Mouse (Mus musculus) neural tube, embryonic 12.5 days (tissue): ENCODE results near the gene Pde6d. TPM values are rescaled to one million over a fixed set of nuclear protein-coding genes. Genes with fewer than 3 reads are reported as not detected.
"Not testable (repeated sequence)": the region's sequence is repeated elsewhere in the genome, so short reads cannot be mapped to it uniquely, and the experiment has no call there.

Experiments used
- ATAC-seq: fragments of 200-750 bp; cut with Nextera tagmentation; 2 replicates; pipeline ENCODE4 v1.8.0; 2017; ENCODE audit warnings: low read depth, mild to moderate bottlenecking, moderate TSS enrichment, moderate library complexity; ENCODE audit not compliant: low FRiP score
- H3K27ac ChIP-seq: fragments of 300-500 bp; sonication (generic); 2 replicates; pipeline ENCODE4 v1.5.1; 2016
- H3K27me3 ChIP-seq: fragments of 300-500 bp; sonication (generic); replicated peaks from 2 replicates; pipeline ENCODE4 v1.6.1; 2016; ENCODE audit warnings: mild to moderate bottlenecking
- H3K36me3 ChIP-seq: fragments of 300-500 bp; sonication (generic); 2 replicates; pipeline ENCODE4 v1.6.1; 2016; ENCODE audit warnings: mild to moderate bottlenecking
- H3K4me1 ChIP-seq: fragments of 300-500 bp; sonication (generic); 2 replicates; pipeline ENCODE4 v1.6.1; 2016
- H3K4me2 ChIP-seq: fragments of 300-500 bp; sonication (generic); replicated peaks from 2 replicates; pipeline ENCODE4 v1.6.1; 2016; ENCODE audit warnings: mild to moderate bottlenecking
- H3K4me3 ChIP-seq: fragments of 300-500 bp; sonication (generic); 2 replicates; pipeline ENCODE4 v1.5.1; 2016
- H3K9ac ChIP-seq: fragments of 300-500 bp; sonication (generic); 2 replicates; pipeline ENCODE4 v1.6.1; 2016; ENCODE audit warnings: mild to moderate bottlenecking
- H3K9me3 ChIP-seq: fragments of 300-500 bp; sonication (generic); 2 replicates; pipeline ENCODE4 v1.6.1; 2016; ENCODE audit warnings: mild to moderate bottlenecking
- WGBS: fragments of 180-500 bp; shearing (Covaris S2); methylation state at CpG from one replicate; pipeline ENCODE4 v1.1.7; 2016; 5-methylcytosine and 5-hydroxymethylcytosine counted together
- polyA plus RNA-seq: library from polyadenylated mRNA; unstranded; fragments of >200 nt; fragmentation: Nextera tagmentation; extraction: Ambion mirVana; gene quantifications from 2 replicates; pipeline ENCODE4 v1.2.1, GENCODE M21; 2016

The Pde6d gene
- polyA plus RNA-seq, 1 experiment from 2014 or later = 98.8 TPM

DNA sequence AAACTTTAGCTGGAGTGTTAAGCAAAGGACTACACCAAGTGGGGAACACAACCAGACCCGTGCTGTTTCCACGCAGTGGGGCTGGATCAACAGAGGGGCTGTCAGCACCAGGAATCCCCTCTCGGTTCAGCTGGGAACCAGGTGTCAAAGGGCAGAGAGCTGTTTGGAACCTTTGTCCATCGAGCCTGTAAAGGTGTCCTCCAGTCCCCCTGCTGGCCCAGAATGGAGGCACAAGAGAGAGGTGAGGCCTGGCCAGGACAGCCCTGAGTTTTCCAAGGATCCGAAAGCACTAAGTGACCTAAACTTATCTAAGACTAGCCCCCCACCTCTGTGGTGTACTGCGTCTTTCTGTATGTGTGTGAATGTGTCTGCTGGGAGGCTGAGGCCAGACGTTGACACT lies 62.1 kb downstream of the Pde6d start:
- Histone ChIP-seq H3K36me3 (no peaks in the 10 kb centered on the region), H3K9ac (no peak overlapping the region), H3K9me3 (no peaks in the 10 kb centered on the region), H3K27me3 (no peaks in the 10 kb centered on the region), H3K4me2 (no peak overlapping the region), H3K4me1 (peaks cover 16% of the 10 kb centered on the region; the same call in 1 of the 2 replicates), H3K27ac (no peak overlapping the region), H3K4me3 (no peak overlapping the region)
- WGBS = 45% methylated on average over 7 of the region's 7 CpGs
- ATAC-seq = no peak

DNA sequence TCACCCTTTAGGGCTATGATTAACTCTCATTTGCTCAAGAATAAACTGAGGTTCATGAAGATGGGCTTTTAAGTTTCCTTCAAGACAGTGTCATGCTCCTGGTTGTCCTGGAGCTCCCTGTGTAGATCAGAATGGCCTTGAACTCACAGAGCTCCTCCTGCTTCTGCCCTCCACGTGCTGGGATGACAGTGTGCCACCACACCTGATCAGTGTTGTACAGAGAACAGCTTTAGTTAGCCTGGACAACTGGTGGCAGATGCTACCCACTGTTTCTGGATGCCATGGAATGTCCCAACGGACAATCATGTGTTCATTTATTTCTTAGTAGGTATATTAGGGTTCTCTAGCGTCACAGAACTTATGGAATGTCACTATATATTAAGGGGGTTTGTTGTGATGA lies 65.4 kb downstream of the Pde6d start:
- Histone ChIP-seq H3K4me3 (no peak overlapping the region), H3K4me1 (peaks cover 3% of the 10 kb centered on the region; the same call in 1 of the 2 replicates), H3K27ac (no peak overlapping the region), H3K27me3 (no peaks in the 10 kb centered on the region), H3K4me2 (no peak overlapping the region), H3K36me3 (no peaks in the 10 kb centered on the region), H3K9me3 (no peaks in the 10 kb centered on the region), H3K9ac (no peak overlapping the region)
- WGBS = 68% methylated on average over 3 of the region's 3 CpGs
- ATAC-seq = no peak

DNA sequence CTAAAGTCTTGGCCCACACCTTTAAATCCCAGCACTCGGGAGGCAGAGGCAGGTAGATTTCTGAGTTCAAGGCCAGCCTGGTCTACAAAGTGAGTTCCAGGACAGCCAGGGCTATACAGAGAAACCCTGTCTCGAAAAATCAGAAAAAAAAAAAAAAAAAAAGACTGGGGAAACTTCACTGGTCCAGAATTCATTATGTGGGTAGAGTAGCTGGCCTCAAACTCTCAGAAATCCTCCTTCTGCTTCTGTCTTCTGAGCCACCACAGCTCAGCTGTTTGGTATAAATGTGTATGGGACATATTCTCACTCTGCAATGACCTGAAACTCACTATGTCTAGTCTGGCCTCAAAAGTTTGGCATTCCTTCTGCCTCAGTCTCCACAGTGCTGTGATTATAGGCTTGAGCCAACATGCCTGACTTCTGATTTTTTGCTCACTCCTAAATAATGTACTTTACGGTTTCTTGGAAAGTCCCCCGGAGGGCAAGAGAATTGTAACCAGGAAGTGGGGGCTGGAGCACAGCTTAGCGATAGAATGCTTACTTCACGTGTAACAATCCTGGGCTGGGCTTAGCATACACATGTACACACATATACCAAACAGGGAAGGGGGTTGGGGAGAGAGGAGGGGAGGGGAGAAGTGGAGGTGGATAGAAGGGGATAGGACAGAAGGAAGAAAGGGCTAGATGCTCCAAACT lies 66.6 kb downstream of the Pde6d start:
- no peak overlapping the region for H3K4me3 ChIP-seq
- no peak overlapping the region for H3K27ac ChIP-seq
- no peaks in the 10 kb centered on the region for H3K27me3 ChIP-seq
- ATAC-seq = no peak
- no peaks in the 10 kb centered on the region for H3K9me3 ChIP-seq
- H3K4me1 ChIP-seq = no peaks in the 10 kb centered on the region
- no peaks in the 10 kb centered on the region for H3K36me3 ChIP-seq
- no peak overlapping the region for H3K4me2 ChIP-seq
- WGBS = 73% methylated on average over 6 of the region's 6 CpGs
- no peak overlapping the region for H3K9ac ChIP-seq

DNA sequence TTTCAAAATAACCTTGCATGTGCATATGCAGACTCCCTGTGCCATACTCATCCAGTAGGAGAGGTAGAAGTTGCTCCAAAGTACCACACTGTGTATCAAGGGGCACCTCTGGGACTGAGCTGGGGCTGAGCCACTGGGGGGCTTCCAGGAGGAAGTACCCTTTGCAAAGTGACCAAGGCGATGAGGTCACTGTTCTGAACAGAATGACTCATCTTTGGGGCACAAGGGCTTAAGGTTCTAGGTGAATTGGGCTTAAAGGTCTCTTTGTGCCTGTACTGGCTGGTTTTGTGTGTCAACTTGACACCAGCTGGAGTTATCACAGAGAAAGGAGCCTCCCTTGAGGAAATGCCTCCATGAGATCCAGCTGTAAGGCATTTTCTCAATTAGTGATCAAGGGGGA lies 69.4 kb downstream of the Pde6d start:
- not testable (repeated sequence) for H3K27me3 ChIP-seq, H3K9ac ChIP-seq, H3K36me3 ChIP-seq, H3K4me3 ChIP-seq, ATAC-seq, H3K9me3 ChIP-seq, H3K27ac ChIP-seq, H3K4me1 ChIP-seq, H3K4me2 ChIP-seq
- 88% methylated on average over 1 of the region's 1 CpGs for WGBS

DNA sequence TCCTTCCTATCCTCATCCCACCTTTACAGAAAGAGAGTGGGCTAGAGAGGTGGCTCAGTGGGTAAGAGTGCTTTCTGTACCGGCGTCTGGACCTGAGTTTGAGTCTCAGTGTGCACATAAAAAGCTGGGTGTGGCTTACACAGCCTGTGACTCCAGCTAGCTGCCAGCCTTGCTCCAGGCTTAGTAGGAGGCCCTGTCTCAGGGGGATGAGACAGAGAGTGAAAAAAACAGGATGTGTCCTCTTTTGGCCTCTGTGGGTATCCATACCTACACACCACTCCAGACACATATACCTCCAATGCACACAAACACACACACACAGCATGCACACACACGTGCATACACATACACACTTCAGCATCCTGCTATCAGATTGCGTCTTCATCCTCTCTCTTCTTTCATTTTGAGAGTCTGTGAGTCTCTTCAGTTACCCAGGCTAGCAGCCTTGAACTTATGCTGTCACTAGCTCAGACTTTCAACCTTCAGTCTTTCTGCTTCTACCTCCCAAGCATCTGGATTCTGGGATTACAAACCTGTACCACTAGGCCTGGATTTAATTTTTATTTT lies 70.2 kb downstream of the Pde6d start:
- H3K9me3 ChIP-seq = no peaks in the 10 kb centered on the region
- no peaks in the 10 kb centered on the region for H3K36me3 ChIP-seq
- no peak overlapping the region for H3K4me2 ChIP-seq
- no peaks in the 10 kb centered on the region for H3K27me3 ChIP-seq
- no peak overlapping the region for H3K4me3 ChIP-seq
- no peak overlapping the region for H3K9ac ChIP-seq
- peaks cover 5% of the 10 kb centered on the region; the same call in 1 of the 2 replicates for H3K4me1 ChIP-seq
- no peak for ATAC-seq
- no peak overlapping the region for H3K27ac ChIP-seq
- WGBS = 81% methylated on average over 4 of the region's 4 CpGs

DNA sequence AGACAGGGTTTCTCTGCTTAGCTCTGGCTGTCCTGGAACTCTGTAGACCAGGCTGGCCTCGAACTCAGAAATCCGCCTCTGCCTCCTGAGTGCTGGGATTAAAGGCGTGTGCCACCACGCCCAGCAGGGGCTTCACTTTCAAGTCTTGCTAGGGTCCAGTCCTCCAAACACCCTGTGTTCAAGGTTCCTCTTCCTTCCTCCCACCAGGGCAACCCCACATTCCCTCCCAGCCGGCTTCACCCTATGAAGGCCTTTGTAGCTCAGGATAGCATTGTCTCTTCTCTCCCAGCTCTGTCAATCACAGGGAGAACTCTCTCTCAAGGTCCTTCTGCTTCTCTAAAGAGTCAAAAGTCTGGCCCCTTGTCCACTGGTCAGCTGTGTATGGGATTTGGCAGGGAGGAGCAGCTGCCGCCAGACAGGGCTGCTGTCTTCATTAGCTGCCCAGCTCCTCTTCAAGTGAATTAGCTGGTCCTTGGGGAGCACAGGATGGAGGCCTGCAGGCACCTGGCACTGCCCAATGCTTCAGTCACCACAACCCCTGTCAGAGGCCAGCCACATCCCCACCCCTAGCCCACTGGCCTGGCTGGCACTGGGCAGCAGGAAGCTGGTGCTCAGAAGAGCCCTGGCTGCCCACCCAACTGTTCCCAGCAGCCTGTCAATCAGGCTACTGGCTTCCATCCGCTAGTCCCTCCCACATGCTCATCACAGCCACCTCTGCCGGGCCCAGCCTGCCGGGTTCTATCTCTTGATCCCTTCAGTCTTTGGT lies 71.6 kb downstream of the Pde6d start:
- H3K4me2 ChIP-seq = no peak overlapping the region
- no peaks in the 10 kb centered on the region for H3K36me3 ChIP-seq
- H3K4me3 ChIP-seq = no peak overlapping the region
- WGBS = 52% methylated on average over 9 of the region's 9 CpGs
- peaks cover 15% of the 10 kb centered on the region for H3K4me1 ChIP-seq
- no peaks in the 10 kb centered on the region for H3K9me3 ChIP-seq
- no peaks in the 10 kb centered on the region for H3K27me3 ChIP-seq
- no peak overlapping the region for H3K9ac ChIP-seq
- peak overlapping the region; percentile 32; the same call in 1 of the 2 replicates for H3K27ac ChIP-seq
- ATAC-seq = peak; percentile 48; the same call in 1 of the 2 replicates

DNA sequence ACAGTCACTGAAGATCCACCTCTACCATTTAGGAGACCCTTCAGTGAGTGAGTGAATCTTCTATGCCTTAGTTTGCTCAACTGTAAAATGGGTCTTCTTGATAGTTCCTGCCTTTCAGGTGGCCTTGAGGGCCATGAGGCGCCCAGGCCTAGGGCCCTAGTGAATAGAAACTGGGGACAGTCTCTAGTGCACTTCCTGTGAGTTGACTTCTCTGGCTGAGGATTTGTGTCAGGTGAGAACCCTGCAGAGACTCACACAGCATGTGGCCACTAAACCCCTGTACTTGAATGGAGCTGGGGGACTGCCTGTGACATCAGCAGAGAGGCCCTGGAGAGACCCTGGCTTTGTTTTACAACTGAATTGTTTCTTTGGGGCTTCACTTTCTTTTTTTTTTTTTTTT lies 72.2 kb downstream of the Pde6d start:
- WGBS = 76% methylated on average over 1 of the region's 1 CpGs
- Histone ChIP-seq H3K27me3 (no peaks in the 10 kb centered on the region), H3K27ac (no peak overlapping the region), H3K9me3 (no peaks in the 10 kb centered on the region), H3K4me1 (peaks cover 20% of the 10 kb centered on the region), H3K4me3 (no peak overlapping the region), H3K9ac (no peak overlapping the region), H3K4me2 (no peak overlapping the region), H3K36me3 (no peaks in the 10 kb centered on the region)
- no peak for ATAC-seq

DNA sequence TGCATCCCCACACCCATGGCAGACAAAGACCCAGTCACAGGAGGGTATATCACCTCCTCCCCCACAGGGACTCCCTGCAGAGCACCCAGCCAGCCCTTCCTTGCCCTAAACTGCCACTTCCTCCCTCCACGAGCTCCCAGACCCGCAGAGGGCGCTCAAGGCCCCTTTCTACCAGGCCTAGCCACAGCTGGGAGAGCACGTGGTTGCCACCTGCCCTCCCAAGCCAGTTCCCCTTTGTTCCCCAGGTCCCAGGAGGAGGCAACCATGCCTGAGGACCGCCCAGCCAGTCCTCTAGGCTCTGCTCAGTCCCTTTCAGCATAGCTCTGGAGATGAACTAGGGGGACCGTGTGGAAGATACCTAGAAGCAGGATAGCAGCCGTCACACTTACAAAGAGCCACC lies 73.0 kb downstream of the Pde6d start:
- ATAC-seq = peak; percentile 82
- Histone ChIP-seq H3K27ac (peak overlapping the region; percentile 37; the same call in 1 of the 2 replicates), H3K27me3 (no peaks in the 10 kb centered on the region), H3K4me1 (peaks cover 28% of the 10 kb centered on the region), H3K4me3 (no peak overlapping the region), H3K9me3 (no peaks in the 10 kb centered on the region), H3K36me3 (no peaks in the 10 kb centered on the region), H3K9ac (0 out of 2 replicates have a peak overlapping the region, but pooled peaks have one; percentile 17), H3K4me2 (no peak overlapping the region)
- WGBS = 4% methylated on average over 7 of the region's 7 CpGs

DNA sequence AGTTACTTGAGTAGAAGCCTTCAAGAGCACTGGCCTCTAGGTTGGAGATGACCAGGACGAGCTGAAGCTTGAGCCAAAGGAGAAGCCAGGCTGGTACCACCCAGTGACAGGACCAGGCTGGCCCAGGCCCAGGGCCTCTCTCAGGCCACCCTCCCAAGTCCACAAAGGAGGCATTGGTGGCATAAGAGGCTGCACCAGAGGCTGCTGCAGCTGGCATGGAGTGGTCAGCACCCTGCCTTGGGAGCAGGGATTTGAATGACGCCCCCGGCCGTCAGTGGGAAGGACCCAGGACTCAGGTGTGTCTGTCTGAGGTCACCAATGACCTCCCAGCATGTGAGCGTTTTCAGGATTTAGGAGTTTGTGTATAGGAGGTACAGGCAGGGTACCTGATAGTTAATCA lies 74.6 kb downstream of the Pde6d start:
- no peaks in the 10 kb centered on the region for H3K36me3 ChIP-seq
- H3K4me2 ChIP-seq = no peak overlapping the region
- WGBS = 94% methylated on average over 5 of the region's 5 CpGs
- peaks cover 37% of the 10 kb centered on the region for H3K4me1 ChIP-seq
- no peak overlapping the region for H3K9ac ChIP-seq
- no peaks in the 10 kb centered on the region for H3K9me3 ChIP-seq
- H3K27me3 ChIP-seq = no peaks in the 10 kb centered on the region
- no peak for ATAC-seq
- no peak overlapping the region for H3K27ac ChIP-seq
- no peak overlapping the region for H3K4me3 ChIP-seq

DNA sequence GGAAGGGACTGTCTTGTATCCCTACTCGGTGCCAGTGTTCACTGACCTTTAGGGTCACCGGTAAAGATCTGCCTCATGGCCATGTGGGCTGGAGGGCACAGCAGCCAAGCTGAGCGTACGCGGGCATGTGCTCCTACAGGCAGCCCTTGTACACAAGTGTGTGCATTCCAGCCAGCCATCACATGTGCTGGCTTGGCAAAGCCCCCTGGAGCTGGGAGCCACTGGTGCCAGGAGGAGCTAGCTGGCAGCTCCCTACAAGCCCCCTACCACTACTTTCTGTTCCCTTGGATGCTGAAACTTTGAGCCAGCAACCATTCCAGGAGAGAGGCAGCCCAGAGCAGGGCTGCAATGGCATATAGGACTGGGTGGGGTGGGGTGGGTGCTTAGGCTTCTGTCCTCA lies 76.0 kb downstream of the Pde6d start:
- H3K27ac ChIP-seq = no peak overlapping the region
- no peaks in the 10 kb centered on the region for H3K9me3 ChIP-seq
- no peak for ATAC-seq
- H3K4me3 ChIP-seq = no peak overlapping the region
- 84% methylated on average over 5 of the region's 5 CpGs for WGBS
- peaks cover 50% of the 10 kb centered on the region for H3K4me1 ChIP-seq
- H3K36me3 ChIP-seq = no peaks in the 10 kb centered on the region
- H3K27me3 ChIP-seq = no peaks in the 10 kb centered on the region
- no peak overlapping the region; the same call in 1 of the 2 replicates for H3K4me2 ChIP-seq
- no peak overlapping the region for H3K9ac ChIP-seq

DNA sequence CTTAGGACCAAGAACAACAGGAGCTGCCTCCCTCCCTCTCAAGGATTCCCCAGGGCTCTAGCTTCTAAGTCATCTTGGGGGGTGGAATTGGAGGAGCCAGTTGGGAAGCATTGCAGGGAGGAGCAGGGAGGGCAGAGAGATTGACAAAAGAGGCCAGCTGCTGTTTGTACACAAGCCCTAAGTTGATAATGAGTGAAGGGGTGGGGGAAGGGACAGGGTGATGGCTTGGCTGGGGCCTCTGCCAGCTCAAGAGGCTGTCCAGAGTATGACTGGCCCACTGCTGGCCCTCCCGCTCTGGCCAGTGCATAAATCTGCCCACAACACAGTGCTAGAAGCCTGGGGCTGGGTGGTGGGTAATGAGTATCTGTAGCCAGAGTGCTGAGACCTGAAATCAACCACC lies 77.0 kb downstream of the Pde6d start:
- Histone ChIP-seq H3K9me3 (no peaks in the 10 kb centered on the region), H3K27me3 (no peaks in the 10 kb centered on the region), H3K27ac (peak overlapping the region; percentile 83), H3K4me1 (peaks cover 56% of the 10 kb centered on the region), H3K9ac (peak overlapping the region; percentile 72), H3K36me3 (no peaks in the 10 kb centered on the region), H3K4me3 (no peak overlapping the region), H3K4me2 (peak overlapping the region; percentile 67)
- no peak for ATAC-seq
- WGBS = 36% methylated on average over 1 of the region's 1 CpGs

DNA sequence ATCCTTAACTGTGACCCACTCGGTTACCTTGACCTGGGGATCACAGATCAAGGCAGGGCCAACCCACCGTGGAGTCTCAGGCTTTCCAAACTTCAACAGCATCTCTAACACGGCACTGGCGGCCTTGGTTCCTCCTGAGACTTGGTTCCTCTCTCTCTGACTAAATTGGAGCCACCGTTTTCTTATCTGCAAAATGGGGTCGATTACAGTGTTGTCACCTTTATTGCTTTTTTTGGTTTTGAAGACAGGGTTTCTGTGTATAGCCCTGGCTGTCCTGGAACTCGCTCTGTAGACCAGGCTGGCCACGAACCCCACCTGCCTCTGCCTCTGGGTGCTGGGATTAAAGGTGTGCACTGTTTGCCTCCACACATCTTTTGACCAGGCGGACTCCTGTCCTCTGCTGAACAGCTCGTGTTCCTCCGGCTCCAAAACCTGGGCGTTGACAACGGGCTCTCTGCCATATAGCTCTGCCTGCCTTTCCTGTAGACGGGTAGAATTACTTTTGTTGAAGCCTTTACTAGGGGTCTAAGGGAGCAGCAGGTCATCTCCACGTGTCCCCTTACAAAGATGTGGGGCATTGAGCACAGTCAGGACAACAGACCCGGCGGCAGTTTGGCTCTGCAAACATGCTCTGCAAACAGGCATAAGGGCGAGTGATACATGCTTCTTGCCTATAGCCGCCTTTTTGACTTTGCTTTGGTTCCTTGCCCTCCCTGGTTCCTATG lies 77.6 kb downstream of the Pde6d start:
- Histone ChIP-seq H3K27ac (peak overlapping the region; percentile 83), H3K27me3 (no peaks in the 10 kb centered on the region), H3K36me3 (no peaks in the 10 kb centered on the region), H3K4me3 (peak overlapping the region; percentile 37), H3K4me1 (peaks cover 56% of the 10 kb centered on the region), H3K9ac (peak overlapping the region; percentile 72), H3K4me2 (peak overlapping the region; percentile 67), H3K9me3 (no peaks in the 10 kb centered on the region)
- no peak for ATAC-seq
- 16% methylated on average over 19 of the region's 19 CpGs for WGBS
